Mouse (Mus musculus) bone marrow macrophage, adult 2 months (primary cell): ENCODE measurements around the gene Cxcl10. TPM values are rescaled to one million over a fixed set of nuclear protein-coding genes. Genes with fewer than 3 reads are reported as not detected.
A peak's percentile ranks its signal among the peaks of the same experiment; 100 is the strongest.

Source experiments
- H3K27ac ChIP-seq: 2 replicates; pipeline ENCODE4 v1.5.1; 2012; ENCODE audit warnings: low read depth, low read length; ENCODE audit not compliant: insufficient read depth
- H3K4me1 ChIP-seq: 2 replicates; pipeline ENCODE4 v1.6.1; 2012; ENCODE audit warnings: low read length; ENCODE audit not compliant: control insufficient read depth, insufficient read depth
- H3K4me3 ChIP-seq: 2 replicates; pipeline ENCODE4 v1.5.1; 2012; ENCODE audit warnings: mild to moderate bottlenecking, low read length, moderate library complexity; ENCODE audit not compliant: insufficient read depth
- CTCF ChIP-seq: IDR thresholded peaks from 2 replicates; pipeline ENCODE4 v1.5.1; 2012; ENCODE audit warnings: low read depth, mild to moderate bottlenecking, low read length, moderate library complexity
- POLR2A ChIP-seq: IDR thresholded peaks from 2 replicates; pipeline ENCODE4 v1.6.1; 2012; ENCODE audit warnings: mild to moderate bottlenecking, low read depth, low read length, borderline replicate concordance
- polyA plus RNA-seq: library from polyadenylated mRNA; stranded (reverse); fragments of >200 nt; gene quantifications from 2 replicates; pipeline ENCODE4 v1.2.4, GENCODE M21; 2012; ENCODE audit not compliant: missing spikeins, insufficient read depth, insufficient read length

The Cxcl10 gene
- polyA plus RNA-seq, 1 experiment: 32.0 TPM

DNA sequence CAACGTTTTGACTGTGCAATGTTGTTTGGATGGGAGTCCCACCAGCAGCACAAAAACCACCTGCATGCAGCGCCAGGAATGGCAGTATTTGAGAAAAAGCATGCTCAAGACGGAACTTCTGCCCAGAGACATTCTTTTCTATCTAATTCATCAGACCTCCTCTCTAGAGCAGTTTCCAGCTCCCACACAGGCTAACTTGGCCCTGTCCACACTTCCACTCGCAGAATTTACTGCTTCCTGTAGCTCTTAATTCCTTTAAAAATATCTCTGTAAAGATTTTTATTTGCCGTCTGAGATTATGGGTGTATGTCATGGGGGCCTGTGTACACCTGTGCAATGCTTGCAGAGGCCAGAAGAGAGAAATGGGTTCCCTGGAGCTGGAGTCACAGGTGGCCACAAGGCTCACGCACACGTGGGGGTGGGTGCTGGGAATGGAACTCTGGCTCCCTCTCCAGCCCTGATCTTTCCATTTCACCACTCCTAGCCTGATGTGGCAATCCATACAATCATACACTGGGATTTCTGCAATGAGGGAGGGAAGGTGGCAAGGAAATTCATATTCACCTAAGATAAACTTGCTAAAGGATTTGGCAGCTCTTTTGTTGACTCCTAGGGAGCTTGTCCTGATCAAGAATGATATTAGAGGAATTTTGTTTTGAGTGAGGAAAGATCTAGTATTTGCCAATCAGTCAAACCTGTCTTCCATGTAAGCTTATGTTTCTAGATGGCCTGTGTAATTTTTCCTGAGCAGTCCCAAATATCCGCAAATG lies 26.9 kb downstream of the Cxcl10 start:
- H3K4me1 ChIP-seq: peaks cover 11% of the 10 kb centered on the region
- H3K27ac ChIP-seq: no peak overlapping the region
- H3K4me3 ChIP-seq: no peak overlapping the region
- TF ChIP-seq POLR2A: no peak
- no peak for TF ChIP-seq CTCF

DNA sequence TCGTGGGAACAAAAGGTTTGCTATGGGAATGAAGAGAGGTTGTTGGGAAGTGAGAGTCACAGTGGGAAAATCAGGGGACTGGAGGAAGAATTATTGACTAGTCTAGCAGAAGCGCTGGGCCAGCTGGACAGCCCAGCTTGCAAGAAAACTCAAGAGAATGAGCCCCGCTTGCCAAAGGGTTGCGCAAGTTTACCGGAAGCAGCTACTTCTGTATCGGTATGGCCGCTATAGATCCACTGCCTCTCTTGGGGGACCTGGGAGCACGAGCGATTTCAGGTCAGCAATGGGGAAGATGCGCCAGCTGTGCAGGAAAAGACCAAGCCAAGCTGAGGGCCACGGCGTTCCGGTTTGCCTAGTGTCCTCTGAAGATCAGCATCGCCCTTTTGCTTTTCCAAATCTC lies 30.1 kb downstream of the Cxcl10 start:
- peak overlapping the region; percentile 50 for H3K27ac ChIP-seq
- H3K4me1 ChIP-seq: peaks cover 11% of the 10 kb centered on the region
- TF ChIP-seq POLR2A: no peak
- no peak for TF ChIP-seq CTCF
- no peak overlapping the region for H3K4me3 ChIP-seq

DNA sequence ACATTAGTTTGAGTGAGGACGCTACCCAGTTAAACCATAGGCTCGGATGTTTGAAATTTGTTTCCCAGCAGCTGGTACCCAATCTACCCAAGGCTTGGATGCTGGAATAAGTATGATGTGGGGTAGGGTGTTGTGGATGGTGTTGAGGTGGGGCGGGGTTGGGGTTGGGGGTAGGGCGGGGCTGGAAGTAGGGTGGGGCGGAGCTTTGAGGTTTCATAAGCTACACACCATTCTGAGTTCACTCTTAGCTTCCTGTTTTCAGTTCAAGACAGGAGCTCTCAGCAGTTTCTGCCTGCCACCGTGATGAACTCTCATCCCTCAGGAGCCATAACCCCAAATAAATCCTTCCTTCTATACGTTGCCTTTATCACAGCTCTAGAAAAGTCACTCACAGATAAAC lies 30.6 kb downstream of the Cxcl10 start:
- H3K27ac ChIP-seq: peak overlapping the region; percentile 50
- H3K4me1 ChIP-seq: peaks cover 11% of the 10 kb centered on the region
- TF ChIP-seq POLR2A (no peak), CTCF (no peak)
- no peak overlapping the region for H3K4me3 ChIP-seq

DNA sequence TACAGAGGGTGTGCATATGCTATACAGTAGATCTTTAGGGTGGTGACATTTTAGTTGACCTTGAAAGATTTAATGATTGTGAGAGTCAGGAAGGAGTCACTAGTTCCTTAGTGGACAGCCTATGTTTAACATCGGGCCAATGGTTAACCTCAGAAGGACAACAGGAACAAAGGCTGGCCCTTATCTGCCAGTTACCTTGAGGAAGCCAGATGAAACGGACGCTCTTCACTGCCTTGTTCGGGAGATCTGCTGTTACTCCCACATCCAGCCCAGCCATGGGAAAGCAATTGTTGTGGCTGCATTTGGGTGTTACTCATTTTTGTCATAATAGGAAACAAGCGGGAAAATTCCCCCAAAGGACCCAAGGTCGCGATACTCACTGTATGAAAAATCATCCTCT lies 34.9 kb downstream of the Cxcl10 start:
- Histone ChIP-seq H3K4me1 (peaks cover 4% of the 10 kb centered on the region), H3K27ac (no peak overlapping the region), H3K4me3 (no peak overlapping the region)
- no peak for TF ChIP-seq CTCF
- TF ChIP-seq POLR2A: no peak

DNA sequence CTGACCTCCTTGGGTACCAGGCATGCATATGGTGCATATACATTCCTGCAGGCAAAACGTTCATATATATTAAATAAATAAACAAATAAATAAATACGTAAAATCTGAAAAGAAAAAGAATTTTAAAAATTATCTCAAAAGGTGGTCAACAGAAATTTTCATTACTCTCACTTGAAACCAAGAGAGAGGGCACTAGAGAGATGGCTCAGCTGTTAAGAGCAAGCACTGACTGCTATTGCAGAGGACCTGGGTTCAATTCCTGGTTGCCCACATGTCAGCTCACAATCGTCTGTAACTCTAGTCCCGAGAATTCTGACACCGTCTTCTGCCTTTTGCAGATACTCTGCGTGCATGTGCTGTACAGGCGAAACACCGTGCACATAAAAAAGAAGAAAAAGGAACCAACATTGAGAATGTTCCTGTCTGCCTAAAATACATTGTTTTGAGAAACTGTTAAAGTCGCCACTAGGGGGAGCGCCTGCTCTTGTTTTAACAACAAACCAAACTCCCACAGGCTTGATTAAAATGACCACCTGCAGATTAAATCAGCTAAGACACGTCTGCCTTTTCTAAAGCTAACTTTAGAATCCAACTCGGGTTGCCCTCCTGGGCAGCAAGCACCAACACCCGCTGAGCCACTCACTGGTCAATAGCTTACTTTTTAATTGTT lies 36.5 kb downstream of the Cxcl10 start:
- peaks cover 4% of the 10 kb centered on the region for H3K4me1 ChIP-seq
- TF ChIP-seq CTCF (peak; percentile 23; the same call in 1 of the 2 replicates), POLR2A (no peak)
- H3K4me3 ChIP-seq: no peak overlapping the region
- H3K27ac ChIP-seq: no peak overlapping the region

DNA sequence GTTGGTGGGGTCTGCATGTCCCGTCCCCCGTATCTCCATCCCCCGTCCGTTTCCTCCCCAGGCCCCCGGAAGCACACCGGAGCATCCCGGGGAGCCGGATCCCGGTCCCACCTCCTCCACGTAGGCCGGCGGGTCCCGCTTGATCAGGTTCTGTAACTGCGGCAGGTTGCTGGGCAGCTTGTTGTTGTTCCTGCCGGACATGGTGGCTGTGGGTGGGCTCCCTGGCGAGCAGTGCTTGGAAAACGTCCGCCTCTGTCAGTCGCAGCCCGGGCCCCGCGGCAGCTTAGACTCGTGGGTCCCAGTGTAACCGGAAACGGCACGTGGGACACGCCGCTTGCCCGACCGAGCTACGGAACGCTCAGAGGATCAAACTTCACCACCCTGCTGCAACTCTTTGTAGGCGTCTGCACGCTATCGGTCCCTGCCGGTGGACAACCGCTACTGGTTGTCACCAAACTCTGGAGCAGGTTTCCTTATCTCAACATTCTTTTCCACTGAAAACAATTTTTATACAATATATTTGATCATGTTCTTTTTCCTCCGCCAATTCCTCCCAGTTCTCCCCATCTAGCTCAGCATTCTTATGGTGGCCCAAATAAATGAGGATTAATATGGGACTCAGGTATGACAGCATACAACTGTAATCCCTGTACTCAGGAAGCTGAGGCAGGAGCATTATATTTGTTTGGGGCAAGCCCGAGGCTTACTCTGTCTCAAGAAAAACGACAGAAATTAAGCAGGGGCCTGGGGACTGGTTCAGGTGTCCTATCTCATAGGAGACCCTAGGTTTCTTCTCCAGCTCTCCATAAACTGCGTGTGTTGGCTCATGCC lies 38.8 kb downstream of the Cxcl10 start, which contains the start of gene Sdad1:
Gene Sdad1 (minus strand): TSS at position 799 of the 831 bp plus-strand sequence.
- TF ChIP-seq CTCF (no peak), POLR2A (no peak)
- H3K4me3 ChIP-seq: peak within 1 kb of the TSS; percentile 81
- peaks cover 4% of the 10 kb centered on the region for H3K4me1 ChIP-seq
- H3K27ac ChIP-seq: no peak within 1 kb of the TSS

DNA sequence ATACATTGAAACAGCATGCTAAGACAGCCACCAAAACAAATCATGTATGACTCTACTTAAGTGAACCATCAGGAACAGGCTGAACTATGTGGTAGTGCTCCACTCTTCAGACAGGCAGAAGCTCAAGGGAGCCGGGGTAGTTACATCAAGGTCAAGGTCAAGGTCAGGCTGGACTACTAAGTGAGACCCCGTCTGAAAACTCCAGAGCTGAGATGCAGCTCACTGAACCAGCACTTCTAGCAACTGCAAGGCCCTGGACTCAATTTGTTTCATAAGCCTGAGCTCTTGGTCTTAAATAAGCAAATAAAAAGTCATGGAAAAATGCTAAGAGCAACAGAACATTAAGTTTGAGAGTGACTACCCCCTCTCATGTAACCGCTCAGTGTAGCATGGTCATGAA lies 44.4 kb downstream of the Cxcl10 start:
- Histone ChIP-seq H3K4me1 (peaks cover 4% of the 10 kb centered on the region), H3K27ac (no peak overlapping the region), H3K4me3 (no peak overlapping the region)
- no peak for TF ChIP-seq CTCF
- no peak for TF ChIP-seq POLR2A

DNA sequence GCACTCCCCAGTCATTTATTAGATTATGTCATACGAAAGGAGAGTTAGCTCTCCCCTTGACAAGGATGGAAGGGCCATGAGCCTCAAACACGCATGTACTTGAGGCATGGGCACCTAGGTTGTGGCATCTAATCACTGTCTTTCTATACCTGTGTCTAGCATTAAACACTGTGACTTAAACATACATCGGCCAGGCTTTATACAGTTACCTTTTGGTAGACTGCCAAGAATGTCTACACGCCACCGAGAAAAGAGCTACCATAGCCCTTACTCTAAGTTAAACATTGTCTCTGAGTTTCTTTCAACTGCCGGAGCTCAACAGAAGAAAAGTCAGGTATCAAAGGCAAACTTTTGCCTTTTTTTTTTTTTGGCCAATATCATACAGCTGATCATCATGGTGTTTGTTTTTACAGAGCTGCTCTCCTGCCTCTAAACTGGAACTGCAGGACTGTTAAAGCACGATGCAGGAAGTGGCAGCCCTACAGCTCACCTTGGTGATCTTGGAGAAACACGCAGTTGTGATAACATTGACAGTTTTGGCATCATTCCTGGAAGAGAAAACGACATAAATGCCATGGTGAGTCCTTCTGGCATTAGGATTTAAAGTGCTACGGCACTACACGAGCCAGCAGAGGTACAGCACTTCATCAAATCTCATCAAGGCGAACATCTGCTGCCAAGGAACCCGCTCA lies 46.4 kb downstream of the Cxcl10 start:
- Histone ChIP-seq H3K27ac (no peak overlapping the region), H3K4me3 (no peak overlapping the region), H3K4me1 (no peaks in the 10 kb centered on the region)
- TF ChIP-seq CTCF: no peak
- no peak for TF ChIP-seq POLR2A

Other genes with a start within 250 kb of the Cxcl10 start
- gene Uso1, start 211.0 kb downstream of the Cxcl10 start, polyA plus RNA-seq: 44.4 and 47.3 TPM in 2 replicates
- 1.6 TPM in 1 of 2 replicates, not detected in the other for gene U90926, start 133.5 kb downstream of the Cxcl10 start, polyA plus RNA-seq
- gene Ppef2, start 92.6 kb downstream of the Cxcl10 start, polyA plus RNA-seq: 0.40 TPM in 1 of 2 replicates, not detected in the other
- gene Naaa, start 70.7 kb downstream of the Cxcl10 start, polyA plus RNA-seq: 71.6 and 76.6 TPM in 2 replicates
- 10.2 and 11.1 TPM in 2 replicates for gene Sdad1, start 38.4 kb downstream of the Cxcl10 start, polyA plus RNA-seq
- 0.38 and 0.55 TPM in 2 replicates for gene Cxcl9, start 20.8 kb downstream of the Cxcl10 start, polyA plus RNA-seq
- not detected in 2 replicates for gene Art3, start 17.1 kb downstream of the Cxcl10 start, polyA plus RNA-seq
- 18.9 and 20.4 TPM in 2 replicates for gene Nup54, start 86.3 kb upstream of the Cxcl10 start, polyA plus RNA-seq
- gene Scarb2, start 157.9 kb upstream of the Cxcl10 start, polyA plus RNA-seq: 93.7 and 98.6 TPM in 2 replicates
- gene Fam47e, start 206.2 kb upstream of the Cxcl10 start, polyA plus RNA-seq: not detected in 2 replicates